Mouse (Mus musculus): ENCODE data around the gene Bend6. TPM values are rescaled to one million over a fixed set of nuclear protein-coding genes. Genes with fewer than 3 reads are reported as not detected.

The Bend6 gene
- under 1 TPM in 1 of 2 experiments, not detected in 1; 0.46 TPM for total RNA-seq (2023)

DNA sequence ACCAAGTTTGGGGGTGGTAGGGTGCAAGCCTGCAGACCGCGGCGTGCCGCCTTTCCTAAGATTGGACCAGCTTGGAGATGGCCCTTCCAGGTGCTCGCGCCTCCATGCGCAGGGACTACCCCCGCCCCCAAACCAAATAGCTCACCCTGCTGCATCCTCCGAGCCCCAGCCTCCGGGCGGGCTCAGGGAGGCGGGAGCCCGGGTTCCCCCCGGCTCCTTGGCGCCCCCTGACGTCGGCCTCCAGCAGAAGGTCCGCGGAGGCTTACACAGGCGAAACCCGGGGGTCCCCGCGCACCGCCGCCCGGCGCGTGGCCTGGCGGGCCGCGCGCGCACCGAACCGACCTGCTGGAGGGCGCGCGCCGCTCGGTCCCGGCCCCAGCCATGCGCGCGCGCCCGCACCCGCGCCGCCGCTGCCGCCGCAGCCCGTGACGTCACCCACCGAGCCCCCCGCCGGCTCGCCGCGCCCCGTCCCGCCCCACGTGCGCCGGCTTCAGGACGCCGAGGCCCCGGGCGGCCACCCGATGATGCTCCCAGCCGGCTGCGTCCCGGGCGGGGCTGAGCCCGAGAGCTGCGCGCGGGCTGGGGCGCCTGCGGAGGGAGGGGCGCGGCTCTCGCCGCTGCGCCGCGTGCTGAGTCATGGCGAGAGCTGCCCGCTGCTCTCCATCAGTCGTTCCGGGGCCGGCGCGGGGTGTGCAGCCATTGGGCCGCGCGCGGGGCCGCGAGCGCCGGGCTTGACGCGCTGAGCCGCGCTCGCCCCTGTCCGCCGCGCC, at the start of gene Bend6:
Gene Bend6 (minus strand): TSS at position 396 of the 770 bp plus-strand sequence.

DNA sequence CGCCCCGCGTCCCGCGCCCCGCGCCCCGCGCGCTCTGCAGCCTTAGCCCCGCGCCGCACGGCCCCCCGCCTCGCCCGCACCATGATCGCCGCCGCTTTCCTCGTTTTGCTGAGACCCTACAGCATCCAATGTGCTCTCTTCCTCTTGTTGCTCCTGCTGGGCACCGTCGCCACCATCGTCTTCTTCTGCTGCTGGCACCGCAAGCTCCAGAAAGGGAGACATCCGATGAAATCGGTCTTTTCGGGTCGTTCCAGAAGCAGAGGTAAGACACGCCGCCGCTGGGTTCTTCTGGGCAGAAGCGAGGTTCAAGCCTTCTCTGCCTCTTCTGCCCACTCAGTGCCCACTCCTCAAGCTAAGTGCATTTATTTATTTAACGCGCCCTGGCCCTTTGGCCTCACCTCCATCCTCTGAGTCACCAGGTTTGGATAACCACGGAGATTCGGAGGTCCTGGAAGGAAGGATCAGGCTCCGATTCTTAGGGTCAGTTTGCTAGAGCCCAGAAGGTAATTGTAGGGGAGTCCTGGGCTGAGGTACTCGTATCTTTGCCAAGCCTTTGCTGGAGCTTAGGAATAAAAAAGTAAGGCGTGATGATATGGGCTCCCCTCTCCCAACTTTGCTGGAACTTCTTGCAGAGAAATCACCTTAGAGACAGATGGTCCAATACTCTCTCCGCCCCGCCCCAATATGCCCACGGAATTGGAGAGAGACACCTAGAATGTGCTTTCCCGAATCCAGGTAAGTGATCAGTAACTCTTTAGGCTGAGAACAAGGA, 761 bp upstream of the Bend6 start, which contains the start of gene Dst:
Gene Dst (plus strand): TSS at position 35 of the 772 bp plus-strand sequence.

DNA sequence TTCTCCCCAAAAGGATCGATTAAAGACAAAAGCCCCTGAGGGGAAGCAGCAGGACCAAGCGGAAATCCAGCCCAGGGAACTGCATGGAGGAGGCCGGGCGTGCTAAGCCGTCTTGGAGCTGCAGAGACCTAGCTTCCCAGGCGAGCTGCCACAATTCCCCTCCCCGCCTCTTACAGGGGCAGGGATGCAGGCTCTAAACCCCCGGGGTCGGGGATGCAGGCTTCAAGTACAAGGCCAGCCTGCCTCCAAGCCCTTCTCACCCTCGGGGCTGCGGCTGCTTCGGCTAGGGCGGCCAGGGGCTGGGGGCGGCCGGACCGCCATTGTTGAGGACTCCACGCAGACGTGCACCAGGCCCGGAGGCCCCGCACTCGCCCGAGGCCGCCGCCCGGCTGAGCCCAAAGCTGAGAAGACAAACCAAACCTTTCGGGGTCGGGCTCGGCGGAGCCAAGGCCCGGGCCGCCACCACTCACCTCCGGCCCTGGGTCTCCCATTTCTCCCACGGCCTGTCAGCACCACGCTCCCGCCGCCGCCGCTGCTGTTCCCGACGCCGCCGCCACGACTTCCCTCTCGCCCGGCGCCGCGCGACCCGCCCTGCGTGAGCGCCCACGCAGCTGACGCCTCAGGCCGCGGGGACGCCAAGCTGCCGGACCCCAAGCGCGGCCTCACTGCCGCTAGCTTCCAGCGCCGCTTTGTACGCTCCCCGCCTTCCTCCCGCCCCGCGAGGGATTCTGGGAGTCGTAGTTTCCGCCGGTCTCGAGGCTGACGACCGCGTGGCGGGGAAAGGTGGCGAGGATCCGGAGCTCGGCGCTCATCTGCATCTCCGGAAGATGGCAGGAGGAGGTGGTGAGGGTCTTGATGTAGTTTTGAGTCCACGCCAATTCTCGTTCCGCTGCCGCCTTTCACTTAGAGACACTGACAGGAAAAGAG, 93.5 kb downstream of the Bend6 start, which contains the start of gene Zfp451:
Gene Zfp451 (minus strand): TSS at position 728 of the 927 bp plus-strand sequence.

Other genes starting within 250 kb of the Bend6 start
- 10 to 100 TPM; 21.6 to 22.4 TPM for gene Prim2, start 238.0 kb downstream of the Bend6 start, total RNA-seq (2023)
- 10 to 100 TPM in 1 of 2 experiments, 1 to 10 TPM in 1; 6.0 to 11.7 TPM for gene Rab23, start 187.9 kb downstream of the Bend6 start, total RNA-seq (2023)
- gene Bag2, start 150.0 kb downstream of the Bend6 start, total RNA-seq (2023) = 1 to 10 TPM; 3.6 to 5.0 TPM
- gene Zfp451, start 93.2 kb downstream of the Bend6 start, total RNA-seq (2023) = 10 to 100 TPM; 15.1 to 17.3 TPM
- gene Dst, start 409 bp upstream of the Bend6 start, total RNA-seq (2023) = 1 to 10 TPM; 2.0 to 3.4 TPM